Mouse (Mus musculus) adipocyte (in vitro differentiated cells): ENCODE data around the gene Rubcn.

ENCODE experiments used
- DNase-seq: peaks from one replicate; pipeline ENCODE4 v3.0.0-alpha.2; 2016; ENCODE audit warnings: low spot score

Rubcn gene

GRCm38 (mm10) chr16:32870231-32870630, 7.3 kb downstream of the Rubcn start:
- DNase-seq: no peak

DNA sequence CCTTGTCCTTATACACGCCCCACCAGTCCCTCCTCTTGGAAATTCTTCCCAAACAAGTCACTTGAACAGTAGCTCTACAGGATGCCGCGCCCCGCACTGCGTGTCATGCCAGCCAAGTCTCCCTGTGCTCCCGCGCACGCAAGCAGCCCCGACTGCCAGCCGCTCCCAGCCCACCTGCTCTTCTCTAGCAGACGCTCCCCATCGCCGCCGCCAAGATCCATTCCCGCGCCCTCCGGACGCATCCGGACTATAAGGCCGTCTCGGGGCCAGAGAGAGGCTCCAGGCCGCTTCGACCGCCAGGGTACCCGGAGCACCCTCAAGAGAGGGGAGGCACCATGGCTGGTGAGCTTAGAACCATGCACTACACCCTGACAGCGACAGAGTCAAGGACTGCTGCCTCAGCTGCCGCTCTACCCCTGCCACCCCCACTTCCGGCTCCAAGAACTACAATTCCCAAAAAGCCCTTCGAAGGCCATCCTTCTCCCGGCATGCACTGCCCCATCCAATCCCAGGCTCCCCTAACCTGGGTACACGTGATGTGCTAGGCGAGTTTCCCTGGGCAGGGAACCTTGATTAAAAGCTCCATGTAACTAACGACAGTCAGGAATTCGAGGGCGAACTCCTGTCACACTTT, 9.5 kb downstream of the Rubcn start:
- peak; percentile 93 for DNase-seq

DNA sequence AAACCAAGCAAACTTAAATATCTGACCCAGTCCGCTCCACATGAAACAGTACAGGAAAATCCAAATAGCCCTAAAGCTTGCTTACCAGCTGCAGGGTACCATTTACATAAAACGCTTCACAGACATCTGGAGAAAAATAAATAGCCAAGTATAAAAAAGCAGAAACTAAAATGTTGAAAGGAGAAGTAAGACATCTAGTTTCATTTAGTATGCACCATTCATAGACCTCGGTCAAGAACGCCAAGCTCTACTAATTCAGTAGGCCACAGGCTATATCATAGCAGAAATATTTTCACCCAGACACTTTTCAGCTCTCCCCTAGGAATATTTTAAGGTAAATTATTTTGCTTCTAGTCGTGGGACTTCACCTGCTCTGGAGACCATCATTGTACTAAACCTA, 10.9 kb downstream of the Rubcn start:
- DNase-seq: no peak

- DNase-seq: no peak
These were observed 12.2 kb downstream of the Rubcn start for GRCm38 (mm10) chr16:32865401-32865800.

DNA sequence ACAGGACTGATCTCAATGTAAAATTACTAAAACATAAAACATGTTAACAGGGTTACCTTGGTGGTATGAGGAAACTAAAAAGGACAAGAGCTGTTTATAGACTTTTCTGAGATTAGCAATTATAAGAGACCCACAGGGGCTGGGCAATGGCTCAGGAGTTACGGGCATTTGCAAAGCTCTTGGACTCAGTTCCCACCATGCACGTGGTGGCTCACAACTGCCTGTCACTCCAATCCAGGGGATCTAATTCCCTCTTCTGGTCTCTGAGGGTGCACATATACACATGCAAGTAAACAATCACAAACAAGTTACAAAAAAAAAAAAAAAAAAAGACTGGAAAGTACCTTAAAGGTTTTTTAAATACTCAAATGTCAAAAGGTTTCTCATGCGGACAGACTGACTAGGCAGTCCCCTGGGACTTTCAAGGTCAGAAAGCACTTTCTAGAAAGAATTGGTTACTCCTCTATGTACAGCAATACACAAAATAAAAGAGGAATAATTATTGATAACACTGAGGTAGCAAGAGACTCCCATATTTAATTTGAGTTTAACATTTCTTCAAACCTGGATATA, 15.7 kb downstream of the Rubcn start:
- no peak for DNase-seq

DNA sequence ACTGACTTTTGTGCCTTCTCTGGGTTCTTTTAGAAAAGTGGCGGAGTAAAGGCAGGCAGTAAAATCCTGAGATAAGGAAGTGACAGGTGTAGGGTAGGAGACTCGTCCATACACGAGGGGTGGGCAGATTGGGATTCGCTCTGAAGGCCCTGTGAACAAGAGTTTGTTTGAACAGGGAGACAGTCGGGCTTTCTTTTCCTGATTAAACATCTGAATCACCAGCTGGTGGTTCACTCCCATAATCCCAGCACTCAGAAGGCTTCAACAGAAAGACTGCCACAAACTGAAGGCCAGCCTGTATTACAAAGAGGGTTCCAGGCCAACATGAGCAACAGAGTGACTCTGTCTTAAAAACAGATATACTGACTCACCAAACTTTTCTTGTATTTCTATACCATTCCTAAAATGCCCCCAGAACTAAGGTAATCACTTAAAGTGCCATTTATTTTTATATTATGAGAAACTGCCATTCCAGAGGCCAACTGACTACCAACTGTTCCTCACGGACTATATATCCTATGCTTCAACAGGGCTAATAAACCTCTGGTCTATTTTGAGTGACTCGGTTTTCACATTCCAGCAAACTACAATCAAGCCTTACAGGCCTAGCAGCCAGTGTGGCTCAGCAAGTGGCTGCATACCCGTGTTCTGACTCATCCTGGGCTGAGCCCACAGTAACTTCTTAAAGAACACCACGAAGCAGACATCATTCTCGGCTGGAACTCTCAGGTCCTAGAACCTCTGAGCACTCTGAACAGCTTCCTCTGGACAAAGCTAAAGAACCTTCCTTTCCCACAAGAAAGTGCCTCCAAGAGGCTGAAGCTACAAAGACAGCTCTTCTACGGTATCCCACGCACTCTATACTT, 18.6 kb downstream of the Rubcn start:
- peak; percentile 78 for DNase-seq

DNA sequence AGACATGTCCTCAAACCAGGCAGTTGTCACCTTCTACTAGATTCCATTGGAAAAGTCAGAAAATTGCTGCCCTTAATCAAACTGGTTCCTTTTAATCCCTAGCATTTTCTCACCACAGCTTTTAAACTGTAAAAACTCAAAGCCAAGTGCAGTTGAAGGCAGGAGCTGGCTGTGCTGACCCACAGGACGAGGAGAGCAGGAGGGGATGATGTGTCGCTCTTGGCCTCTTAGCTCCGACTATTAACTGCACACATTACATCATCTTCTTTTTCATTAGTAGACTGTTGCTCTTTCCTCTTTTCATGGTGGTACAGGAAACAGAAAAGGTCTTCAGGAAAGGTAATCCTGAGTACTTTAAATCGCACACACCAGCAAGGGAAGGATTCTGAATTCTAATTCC, 19.2 kb downstream of the Rubcn start:
- DNase-seq: peak; percentile 43

GRCm38 (mm10) chr16:32856751-32857150, 20.8 kb downstream of the Rubcn start:
- DNase-seq: no peak

GRCm38 (mm10) chr16:32854050-32854571, 23.5 kb downstream of the Rubcn start:
- peak; percentile 71 for DNase-seq

GRCm38 (mm10) chr16:32853492-32854049, 24.0 kb downstream of the Rubcn start:
- peak; percentile 23 for DNase-seq

DNA sequence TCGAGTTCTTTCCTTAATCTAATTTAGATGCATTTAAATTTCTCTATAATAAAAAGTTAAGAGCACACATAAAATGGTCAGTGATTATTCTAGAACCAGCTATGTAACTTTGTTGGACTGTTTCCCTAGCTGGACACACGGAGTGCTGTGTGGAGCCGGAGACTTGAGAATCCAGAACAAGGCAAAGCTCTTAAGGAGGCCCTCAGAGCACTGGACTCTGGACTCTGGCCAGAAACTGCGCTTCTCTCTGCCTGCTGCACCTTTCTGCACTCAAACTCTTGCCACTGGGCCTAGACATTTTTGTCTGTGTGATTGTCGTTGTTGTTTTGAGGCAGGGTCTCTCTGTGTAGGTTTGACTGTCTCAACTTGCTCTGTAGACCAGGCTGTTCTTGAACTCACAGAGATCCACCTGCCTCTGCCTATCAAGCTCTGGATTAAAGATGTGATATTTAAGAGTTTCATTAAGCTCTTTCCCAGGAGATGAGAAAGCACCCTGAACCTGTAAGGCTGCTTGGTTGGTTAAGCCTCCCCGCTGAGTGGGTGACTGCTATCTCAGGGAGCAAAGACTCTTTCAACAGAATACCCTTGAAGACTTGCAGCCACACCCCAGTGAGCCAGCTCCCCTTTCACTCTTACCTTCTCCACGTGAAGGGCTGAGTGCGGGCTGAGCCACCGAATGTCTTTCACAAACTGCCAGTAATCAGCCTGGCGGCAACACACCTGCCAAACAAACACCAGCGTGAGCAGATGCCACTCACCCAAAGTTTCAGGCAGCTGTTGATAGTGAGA, 28.3 kb downstream of the Rubcn start:
- no peak for DNase-seq

DNA sequence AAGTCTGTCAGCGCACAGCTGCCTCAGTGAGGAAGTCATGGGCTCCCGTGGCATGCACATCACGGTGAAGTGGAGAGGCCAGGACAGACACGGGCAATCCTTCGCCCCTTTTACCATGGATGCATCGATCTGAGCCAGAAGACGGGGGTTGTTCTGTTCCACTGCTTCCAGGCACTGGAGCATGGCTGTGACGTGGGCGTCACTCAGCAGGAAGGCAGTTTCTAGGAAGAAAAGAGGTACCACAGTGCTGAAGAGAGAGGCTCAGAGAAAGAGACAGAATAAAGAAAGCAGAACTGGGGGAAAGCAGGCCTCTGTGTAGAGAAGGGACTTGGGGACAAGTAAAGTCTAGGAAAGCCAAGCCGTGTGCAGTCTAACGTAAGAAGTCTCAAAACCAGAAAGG, 30.5 kb downstream of the Rubcn start:
- no peak for DNase-seq

GRCm38 (mm10) chr16:32831501-32831900, 46.1 kb downstream of the Rubcn start:
- DNase-seq: no peak

- no peak for DNase-seq
These were observed 48.5 kb downstream of the Rubcn start for GRCm38 (mm10) chr16:32829104-32829503.

DNA sequence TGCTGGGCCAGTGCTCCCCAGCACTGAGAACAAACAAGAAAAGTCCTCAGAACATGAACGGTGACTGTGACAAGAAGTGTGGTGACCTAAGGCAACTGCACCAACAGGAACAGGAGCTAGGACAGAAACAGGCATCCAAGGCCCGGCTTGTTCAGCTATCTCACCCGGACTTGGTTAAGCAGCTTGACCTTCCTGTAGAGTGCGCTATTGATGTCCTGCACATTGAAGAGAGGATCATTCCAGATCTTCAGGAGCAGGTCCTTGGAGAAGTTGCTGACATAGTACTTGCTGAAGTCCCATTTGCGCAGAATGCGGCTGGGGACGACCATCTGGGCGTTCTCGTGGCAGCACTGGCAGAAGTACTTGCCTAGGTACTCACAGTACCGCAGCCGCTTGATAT, 51.0 kb downstream of the Rubcn start:
- no peak for DNase-seq

- no peak for DNase-seq
These were observed 52.2 kb downstream of the Rubcn start for GRCm38 (mm10) chr16:32825380-32825779.

- DNase-seq: no peak
These were observed 53.5 kb downstream of the Rubcn start for GRCm38 (mm10) chr16:32824061-32824460.

- DNase-seq: no peak
These were observed 54.1 kb downstream of the Rubcn start for GRCm38 (mm10) chr16:32823487-32823886.

- DNase-seq: peak; percentile 38
These were observed 54.7 kb downstream of the Rubcn start for GRCm38 (mm10) chr16:32822881-32823280.

GRCm38 (mm10) chr16:32822450-32822827, 55.1 kb downstream of the Rubcn start:
- DNase-seq: peak; percentile 17

DNA sequence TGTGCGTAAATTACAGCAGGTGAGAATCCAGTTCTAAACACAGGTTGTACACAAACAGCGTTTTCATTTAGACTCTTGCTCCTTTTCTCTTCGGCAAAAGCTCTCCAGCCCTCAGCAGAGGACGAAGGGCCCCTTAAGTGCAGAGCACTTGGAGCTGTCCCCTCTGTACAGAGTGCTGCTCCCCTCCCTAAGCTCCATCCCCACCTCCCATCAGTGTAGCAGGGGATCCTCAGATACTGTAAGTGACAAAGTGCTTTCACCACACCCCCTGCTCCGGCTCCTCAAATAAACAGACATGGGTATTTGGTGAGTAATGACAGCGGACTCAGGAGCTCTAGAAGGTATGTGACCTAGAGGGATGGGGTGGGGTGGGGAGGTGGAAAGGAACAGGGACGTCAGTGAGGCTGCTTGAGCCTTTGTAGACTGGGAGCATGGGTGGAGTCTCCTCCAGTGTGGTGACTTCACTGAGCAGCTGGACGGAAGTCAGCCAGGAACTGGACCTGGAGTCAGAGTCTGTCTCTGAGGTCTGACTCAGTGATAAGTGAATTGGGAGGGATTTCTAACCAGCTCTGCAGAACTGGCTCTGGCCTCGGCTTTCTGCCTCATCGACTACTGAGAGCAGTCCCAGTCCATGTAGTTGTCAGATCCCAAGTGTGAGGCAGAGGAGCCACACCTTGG, 55.7 kb downstream of the Rubcn start:
- DNase-seq: peak; percentile 19
